Mouse (Mus musculus) 3134 (cell line): ENCODE measurements around the gene Zfp324.

Experiments
- DNase-seq: peaks from one replicate; pipeline ENCODE4 v3.0.0-alpha.2; 2011; ENCODE audit warnings: low spot score; ENCODE audit not compliant: insufficient read length; ENCODE audit errors: extremely low read depth

Zfp324 gene

DNA sequence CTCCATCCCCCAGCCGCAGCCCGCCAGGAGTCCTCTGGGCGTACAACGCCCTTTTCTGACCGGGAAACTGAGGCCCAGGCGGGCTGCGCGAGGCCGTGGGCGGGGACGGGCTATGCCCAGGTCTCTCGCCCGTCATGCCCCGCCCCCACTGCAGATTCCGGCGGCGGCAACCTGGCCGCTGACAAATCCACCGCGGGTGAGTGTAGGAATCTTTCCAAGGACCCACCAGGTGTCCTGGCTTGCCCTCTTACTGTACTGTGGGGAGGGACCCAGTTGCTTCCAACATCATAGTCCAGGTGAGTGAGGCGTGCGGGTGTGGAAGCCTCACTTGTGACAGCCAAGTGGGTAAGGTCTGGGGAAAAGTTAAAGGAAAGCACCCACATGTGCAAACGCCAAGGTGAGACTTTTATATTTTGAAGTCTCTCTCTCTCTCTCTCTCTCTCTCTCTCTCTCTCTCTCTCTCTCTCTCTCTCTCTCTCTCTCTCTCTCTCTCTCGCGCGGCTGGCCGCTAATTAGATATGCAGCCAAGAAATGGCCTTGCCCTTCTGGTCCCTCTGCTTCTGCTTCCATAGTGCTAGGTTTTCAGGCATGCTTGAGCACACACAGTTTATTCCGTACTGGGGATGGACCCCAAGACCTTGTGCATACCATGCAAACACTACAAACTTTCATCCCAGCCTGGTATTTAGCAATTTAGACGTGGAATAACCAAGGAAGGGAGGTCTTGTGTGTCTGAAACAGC lies 637 bp downstream of the Zfp324 start:
- no peak for DNase-seq

GRCm38 (mm10) chr7:12970906-12971305 lies 5.3 kb downstream of the Zfp324 start:
- no peak for DNase-seq

- DNase-seq: peak; percentile 99
These were observed 12.2 kb downstream of the Zfp324 start, which contains the start of gene Zfp446 for GRCm38 (mm10) chr7:12977682-12978389. TSS of gene Zfp446 (plus strand) at chr7:12977848.

DNA sequence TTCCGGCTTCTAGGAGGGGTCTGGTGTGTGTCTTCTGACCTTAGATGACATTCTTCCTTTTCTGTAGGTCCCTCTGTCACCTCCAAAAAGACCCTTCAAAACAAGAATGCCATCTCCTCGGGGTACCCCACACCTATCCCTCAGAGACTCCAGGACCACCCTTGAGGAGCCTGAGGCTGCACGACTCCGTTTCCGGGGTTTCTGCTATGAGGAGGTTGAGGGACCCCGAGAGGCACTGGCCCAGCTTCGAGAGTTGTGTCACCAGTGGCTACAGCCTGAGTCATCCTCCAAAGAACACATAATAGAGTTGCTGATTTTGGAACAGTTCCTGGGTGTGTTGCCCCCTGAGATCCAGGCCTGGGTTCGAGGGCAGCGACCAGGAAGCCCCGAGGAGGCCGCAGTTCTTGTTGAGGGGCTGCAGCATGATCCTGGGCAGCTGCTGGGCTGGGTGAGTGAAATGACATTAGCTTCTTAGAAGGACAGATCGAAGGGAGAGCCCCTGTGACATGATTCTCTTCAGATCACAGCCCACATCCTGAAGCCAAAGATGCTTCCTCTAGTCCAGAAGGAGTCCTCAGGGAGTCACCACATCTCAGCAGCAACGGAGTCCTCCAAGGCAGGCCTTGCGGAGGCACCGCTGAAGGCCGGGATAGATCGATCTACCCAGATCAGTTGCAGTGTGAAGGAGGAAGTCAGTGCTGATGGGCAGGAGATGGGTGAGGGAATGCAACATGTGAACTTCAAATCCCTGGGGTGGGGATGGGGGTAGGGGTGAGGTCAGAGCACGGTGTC lies 13.5 kb downstream of the Zfp324 start:
- no peak for DNase-seq

DNA sequence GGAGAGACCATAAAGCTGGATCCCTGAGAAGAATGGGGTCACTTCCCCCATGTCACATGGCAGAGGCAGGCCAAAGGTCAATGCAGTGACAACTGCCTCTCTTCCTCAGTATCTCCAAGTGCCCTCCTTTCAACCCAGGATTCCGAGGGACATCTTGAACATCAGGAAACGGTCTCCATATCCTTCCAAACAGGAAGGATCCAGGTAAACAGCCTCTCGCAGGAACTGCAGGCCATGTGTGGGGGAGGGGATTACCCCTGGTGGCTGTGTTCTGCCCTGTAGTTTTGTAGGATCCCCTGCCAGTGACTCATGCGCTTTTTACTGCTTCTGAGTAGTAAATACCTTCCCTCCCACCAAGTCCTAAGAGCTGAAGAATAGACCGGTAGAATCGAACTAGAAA lies 14.1 kb downstream of the Zfp324 start:
- DNase-seq: no peak

GRCm38 (mm10) chr7:12980291-12980690 lies 14.7 kb downstream of the Zfp324 start:
- no peak for DNase-seq

DNA sequence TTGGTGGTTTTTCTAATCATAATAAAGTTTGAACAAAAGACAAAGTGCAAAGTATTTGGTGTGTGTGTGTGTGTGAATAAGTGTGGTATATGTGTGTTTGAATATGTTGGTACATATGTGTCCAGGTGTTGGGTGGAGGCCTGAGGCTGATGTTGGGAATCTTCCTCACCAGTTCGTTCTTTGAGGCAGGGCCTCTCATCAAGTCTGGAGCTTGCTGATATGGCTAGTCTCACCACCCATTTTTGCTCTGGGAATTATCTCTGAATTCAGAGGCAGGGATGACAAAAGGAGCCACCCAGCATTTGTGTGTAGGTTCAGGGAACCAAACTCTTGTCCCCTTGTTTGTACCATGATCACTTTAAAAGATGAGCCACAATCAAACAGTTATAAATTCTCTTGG lies 20.1 kb downstream of the Zfp324 start:
- no peak for DNase-seq

GRCm38 (mm10) chr7:12986906-12987305 lies 21.3 kb downstream of the Zfp324 start:
- no peak for DNase-seq

DNA sequence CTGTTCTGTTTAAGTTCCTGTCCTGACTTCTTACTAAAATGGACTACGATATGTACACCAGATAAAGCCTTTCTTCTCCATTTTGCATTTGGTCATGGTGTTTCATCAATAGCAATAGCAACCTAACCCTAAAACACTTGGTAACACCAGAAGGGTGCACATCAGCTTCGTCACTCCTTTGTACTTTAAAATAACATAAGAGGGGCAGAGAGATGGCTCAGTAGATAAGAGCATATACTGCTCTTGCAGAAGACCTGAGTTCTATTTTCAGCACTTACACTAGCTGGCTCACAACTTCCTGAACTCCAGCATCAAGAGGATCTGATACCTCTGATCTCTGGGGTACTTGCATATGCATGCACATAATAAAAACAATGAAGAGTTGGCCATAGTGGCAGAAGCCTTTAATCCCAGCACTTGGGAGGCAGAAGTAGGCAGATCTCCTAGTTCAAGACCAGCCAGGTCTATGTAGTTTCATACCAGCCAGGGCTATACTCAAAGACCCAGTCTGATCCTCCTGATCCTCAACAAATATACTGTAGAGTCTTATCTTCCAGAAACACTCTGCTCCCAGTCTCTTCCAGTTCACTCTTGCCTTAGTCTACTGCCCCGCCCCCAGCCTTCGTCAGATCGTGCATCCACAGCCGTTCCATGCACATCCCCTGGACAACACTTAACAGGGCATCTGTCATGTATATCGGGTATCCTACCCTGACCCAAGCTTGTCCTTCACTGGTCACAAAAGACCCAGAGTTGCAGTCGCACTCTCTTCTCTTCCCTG lies 22.0 kb downstream of the Zfp324 start:
- no peak for DNase-seq

- no peak for DNase-seq
These were observed 26.6 kb downstream of the Zfp324 start for GRCm38 (mm10) chr7:12992222-12992621.

GRCm38 (mm10) chr7:12993148-12993547 lies 27.5 kb downstream of the Zfp324 start:
- no peak for DNase-seq

- DNase-seq: no peak
These were observed 30.2 kb downstream of the Zfp324 start for GRCm38 (mm10) chr7:12995862-12996261.

- DNase-seq: no peak
These were observed 31.6 kb downstream of the Zfp324 start for GRCm38 (mm10) chr7:12997230-12997629.

- DNase-seq: no peak
These were observed 32.4 kb downstream of the Zfp324 start, which contains the start of gene Slc27a5 for GRCm38 (mm10) chr7:12998053-12998452. TSS of gene Slc27a5 (minus strand) at chr7:12998192.

GRCm38 (mm10) chr7:12998851-12999250 lies 33.2 kb downstream of the Zfp324 start, which contains the start of gene Trim28:
TSS of gene Trim28 (plus strand) at chr7:12999114.
- no peak for DNase-seq

DNA sequence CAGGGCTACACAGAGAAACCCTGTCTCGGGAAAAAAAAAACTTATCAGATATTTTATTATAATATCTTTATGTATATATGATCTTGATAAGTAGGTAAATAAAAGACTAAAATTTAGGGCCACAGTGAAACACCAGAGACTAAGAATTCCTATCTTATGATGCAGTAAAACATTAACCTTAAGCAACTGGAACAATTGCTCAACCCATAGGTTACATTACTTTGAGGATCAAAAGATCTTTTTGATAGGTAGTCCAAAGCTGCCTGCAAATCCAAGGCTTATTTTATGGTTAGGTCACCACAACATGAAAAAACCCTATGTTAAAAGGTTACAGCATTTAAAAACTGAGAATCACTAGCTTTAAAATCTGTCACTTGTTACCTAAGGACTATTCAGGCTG lies 35.9 kb downstream of the Zfp324 start:
- DNase-seq: no peak

DNA sequence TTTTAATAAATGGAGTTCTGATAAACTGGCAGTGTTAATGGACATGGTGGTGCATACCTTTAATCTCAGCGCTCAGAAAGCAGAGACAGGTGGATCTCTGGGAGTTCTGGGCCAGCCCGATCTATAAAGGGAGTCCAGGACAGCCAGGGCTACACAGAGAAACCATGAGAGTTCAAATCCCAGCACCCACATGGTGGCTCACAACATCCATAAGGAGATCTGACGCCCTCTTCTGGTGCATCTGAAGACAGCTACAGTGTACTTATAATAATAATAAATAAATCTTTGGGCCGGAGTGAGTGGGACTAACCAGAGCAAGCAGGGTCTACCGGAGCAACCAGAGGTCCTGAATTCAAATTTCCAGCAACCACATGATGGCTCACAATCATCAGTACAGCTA lies 37.7 kb downstream of the Zfp324 start:
- DNase-seq: no peak

DNA sequence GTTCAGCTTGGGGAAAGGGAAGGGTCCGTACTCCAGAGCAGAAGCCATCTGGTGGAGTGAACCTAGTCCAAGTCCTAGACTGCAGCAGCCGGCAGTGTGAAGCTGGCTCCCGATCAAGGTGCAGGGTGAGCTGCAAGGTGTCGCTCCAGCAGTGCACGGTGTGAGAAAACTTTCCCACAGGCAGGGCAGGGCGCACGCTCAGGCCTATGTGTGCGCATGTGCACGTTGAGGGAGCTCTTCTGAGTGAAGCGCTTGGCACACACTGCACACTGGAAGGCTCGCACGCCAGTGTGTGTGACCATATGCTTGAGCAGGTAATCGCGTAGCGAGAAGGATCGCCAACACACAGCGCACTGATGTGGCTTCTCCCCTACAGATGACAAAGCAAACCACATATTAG lies 40.4 kb downstream of the Zfp324 start:
- DNase-seq: no peak

DNA sequence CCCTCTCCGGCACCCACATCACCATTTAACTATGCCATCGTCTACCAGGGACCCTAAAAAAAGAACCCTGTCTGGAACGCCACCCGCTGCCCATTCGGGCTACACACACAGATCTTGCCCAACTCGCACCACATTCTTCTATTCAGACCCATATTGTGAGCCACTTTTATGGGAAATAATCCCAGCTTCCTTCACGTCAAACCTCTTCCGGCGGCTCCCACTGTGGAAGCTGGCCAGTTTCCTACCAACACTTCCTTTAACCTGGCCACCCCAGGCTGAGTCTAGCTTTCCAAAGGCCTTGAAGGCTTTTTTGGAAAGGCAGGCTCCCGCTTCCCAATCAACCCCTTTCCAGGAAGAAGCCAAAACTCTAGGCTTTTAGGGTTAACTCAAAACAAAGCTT lies 40.9 kb downstream of the Zfp324 start:
- no peak for DNase-seq

GRCm38 (mm10) chr7:13007341-13008092 lies 41.9 kb downstream of the Zfp324 start:
- DNase-seq: no peak
